Mouse (Mus musculus) cerebellum, adult 11 months (tissue): ENCODE measurements around the gene Sgta.
A peak's percentile ranks its signal among the peaks of the same experiment; 100 is the strongest.
"Not testable (repeated sequence)": the region's sequence is repeated elsewhere in the genome, so short reads cannot be mapped to it uniquely, and the experiment has no call there.

Experiments used
- DNase-seq: peaks from one replicate; pipeline ENCODE4 v3.0.0; 2022

The Sgta gene

DNA sequence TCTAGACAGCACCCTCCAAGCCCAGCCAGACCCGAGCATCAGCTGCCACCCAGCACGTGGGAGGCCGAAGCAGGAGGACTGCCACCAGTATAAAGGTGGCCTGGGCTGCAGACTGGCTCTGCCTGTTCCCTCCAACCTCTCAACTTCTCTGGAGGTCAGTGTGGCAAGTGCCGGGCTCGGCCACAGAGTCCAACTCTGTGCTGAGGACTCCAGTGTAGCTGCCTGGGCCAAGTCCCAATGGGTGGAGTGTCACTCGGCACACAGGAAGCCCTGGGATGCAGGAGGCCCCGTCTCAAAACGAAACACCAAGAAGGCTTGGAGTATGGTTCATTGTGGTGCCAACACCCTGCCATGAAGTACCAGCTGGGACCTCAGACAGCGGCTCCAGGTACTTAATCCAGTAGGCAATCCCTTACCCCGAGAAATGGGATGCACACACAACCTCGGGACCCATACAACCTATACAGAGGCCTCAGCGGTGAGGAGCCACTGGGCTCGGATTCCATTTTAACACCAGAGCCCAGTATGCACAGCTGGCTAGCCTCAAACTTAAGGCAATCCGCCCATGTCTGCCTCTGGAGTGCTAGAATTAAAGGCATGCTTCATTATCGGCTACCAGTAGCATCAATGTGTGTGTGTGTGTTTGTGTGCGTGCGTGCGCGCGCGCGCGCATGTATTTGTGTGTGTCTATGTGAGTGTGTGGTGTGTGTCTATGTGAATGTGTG, 2.4 kb downstream of the Sgta start:
- DNase-seq, result no peak

DNA sequence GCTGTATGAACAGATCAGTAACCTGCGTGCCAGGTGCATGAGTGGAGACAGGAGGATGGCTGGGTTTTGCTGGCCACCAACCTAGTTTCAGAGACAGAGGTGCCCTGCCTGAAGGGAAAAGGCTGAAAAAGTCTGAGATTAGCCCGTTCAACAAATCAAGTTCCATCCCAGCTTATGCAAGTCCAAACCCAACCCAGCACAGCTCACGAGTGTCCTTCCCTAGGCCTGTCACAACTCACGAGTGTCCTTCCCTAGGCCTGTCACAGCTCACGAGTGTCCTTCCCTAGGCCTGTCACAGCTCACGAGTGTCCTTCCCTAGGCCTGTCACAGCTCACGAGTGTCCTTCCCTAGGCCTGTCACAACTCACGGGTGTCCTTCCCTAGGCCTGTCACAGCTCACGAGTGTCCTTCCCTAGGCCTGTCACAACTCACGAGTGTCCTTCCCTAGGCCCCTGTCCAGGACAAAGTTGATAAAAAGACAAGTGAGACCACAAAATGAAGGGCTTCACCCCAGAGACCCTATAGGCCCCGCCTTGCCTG, 4.1 kb downstream of the Sgta start:
- DNase-seq, result not testable (repeated sequence)

- no peak for DNase-seq
These were observed 4.8 kb downstream of the Sgta start for GRCm38 (mm10) chr10:81055169-81055568.

- no peak for DNase-seq
These were observed 7.4 kb downstream of the Sgta start for GRCm38 (mm10) chr10:81052577-81052976.

DNA sequence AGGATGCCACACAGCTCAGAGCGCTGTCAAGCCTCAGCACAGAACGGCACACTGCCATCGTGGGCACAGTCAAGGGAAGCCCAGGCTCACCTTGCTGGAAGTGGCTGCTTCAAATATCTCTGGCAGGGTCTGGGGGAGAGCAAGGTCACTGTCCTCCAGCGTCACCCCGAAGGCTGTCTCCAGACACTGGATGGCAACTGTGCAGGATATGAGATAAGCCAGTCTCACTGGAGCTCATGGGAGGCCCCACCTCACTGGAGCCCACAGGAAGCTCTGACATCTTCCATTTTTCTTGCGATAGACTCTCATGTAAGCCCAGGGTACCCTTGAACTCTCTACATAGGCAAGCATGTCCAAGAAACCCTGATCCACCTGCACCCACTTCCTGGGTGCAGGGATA, 8.8 kb downstream of the Sgta start:
- no peak for DNase-seq

DNA sequence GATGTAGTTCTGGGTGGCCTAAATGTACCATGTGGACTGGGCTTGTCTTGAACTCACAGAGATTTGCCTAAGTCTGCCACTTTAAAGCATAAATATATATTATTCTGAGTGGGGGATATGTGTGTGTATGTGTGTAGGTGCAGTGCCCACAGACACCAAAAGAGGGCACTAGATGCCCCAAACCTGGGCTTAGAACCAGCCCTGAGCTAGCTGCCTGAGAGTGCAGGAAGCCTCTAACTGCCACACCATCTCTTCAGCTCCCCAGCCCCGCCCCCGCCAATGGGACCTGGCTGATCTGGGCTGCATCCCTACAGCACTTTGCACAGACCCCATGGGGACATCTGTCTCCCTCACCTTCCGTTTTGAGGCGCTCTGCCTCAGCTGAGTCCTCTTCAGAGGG, 9.3 kb downstream of the Sgta start:
- DNase-seq, result no peak

- DNase-seq, result not testable (repeated sequence)
These were observed 14.7 kb downstream of the Sgta start for GRCm38 (mm10) chr10:81045246-81045645.

DNA sequence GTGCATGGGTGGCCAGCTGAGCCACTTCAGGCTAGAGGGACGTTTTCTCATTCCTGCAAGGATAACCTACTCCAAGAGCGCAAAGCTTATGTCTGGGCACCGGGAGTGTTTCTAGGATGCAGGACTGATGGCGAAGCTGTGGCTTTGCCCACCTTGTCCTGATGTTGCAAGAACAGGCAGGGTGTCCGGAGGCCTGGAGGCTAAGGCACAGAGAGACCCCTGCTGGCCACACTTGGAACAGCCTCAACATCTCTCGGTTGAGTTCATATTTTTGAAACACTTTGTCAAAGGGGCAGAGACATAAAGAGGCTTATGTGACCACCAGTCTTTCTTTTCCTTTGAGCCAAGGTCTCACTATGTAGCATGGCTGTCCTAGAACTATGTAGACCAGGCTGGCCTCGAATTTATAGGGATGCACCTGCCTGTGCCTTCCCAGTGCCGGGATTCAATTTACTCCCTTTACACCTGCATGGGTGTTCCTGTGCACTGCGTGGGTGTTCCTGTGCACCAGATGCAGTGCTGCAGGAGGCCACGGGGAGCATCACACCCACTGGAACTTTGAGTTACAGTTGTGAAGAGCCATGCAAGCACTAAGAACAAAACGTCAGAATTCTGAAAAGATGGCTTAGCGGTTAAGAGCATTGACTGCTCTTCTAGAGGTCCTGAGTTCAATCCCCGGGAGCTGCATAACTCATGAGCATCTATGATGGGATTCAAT, 18.4 kb downstream of the Sgta start:
- DNase-seq, result peak; percentile 72

DNA sequence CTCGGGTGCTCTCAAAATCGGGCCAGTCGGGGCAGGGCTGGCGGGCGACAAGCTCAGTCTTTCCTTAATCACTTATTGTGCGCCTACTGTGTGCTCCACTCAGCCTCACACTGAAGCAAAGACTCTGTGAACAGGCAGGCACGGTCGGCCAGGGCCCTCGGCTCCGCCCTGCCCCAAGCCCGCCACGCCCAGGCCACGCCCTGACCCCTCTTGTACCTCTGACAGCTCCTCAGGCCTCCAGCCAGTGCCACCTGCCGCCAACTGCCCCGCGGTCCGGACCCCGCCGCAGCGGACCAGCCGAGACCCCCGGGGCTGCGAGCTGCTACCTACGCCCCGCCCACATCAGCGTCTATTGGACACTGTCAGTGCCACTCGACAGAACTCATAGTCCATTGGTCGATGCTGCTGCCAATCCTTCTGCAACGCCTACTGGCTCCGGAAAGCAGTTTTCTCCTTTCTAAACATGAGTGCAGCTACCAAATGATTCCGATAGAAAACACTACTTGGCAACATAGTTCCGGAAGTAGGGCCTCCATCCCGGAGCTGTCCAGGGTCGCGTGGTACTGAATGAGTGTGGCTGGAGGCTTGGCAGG, 22.9 kb downstream of the Sgta start, which contains the start of gene Slc39a3:
Slc39a3 (minus strand) TSS at position 439 of the 593 bp plus-strand sequence.
- DNase-seq, result peak; percentile 99

GRCm38 (mm10) chr10:81036251-81036650, 23.7 kb downstream of the Sgta start:
- DNase-seq, result no peak

DNA sequence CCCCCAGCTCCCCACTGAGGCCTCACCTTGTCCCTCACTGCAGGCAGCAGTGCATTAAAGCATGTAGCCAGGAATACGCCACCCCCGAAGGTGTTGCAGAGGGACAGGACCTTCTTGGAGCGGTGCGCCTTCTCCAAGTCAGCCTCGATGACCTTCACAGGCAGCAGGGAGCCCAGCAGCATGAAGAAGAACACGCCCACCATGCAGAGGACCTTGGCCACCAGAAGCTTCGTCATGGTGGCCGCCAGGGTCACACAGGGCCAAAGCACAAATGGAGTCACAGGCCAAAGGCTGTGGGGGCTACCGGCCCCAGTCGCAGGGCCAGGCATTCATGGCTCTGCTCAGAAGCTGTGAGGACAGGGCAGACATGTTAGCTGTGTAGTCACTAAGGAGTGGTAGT, 26.4 kb downstream of the Sgta start:
- DNase-seq, result no peak

DNA sequence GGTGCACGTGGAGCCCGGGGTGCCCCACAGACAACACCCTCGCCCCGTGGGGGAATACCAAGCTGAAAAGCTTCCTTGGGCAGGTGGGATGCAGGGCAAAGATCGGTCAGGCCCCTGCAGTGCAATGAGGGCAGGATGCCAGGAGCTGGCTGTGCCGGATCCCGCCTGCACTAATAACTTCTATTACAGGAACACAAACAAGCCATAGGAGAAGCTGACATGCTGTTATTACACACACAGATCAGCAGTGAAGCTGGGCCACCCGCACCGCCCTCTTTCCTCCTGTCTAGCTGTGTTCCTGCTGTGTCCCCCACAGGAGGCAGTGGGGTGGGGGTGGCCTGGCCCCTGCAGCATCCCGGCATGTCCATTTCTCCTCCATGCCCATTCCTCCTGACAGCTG, 30.9 kb downstream of the Sgta start:
- no peak for DNase-seq

- no peak for DNase-seq
These were observed 31.8 kb downstream of the Sgta start for GRCm38 (mm10) chr10:81028219-81028618.

DNA sequence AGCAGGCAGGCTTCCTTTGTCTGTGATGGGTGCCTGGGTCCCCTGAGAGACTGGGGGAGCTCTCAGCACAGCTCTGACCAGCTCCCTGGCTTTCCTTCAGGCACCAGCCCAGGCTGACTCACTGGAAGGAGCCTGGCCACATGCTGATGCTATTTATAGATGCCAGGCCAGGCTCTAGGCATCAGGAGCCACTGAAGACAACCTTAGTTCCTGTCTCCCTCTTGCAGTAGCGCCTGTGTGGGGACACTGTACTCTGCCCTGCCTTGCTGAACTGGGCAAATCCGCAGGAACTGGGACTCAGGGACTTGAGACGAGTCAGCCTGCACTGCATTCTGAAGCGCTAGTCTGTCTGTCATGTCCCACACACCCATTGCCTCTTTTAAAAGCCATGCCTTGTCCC, 32.6 kb downstream of the Sgta start:
- peak; percentile 79 for DNase-seq

DNA sequence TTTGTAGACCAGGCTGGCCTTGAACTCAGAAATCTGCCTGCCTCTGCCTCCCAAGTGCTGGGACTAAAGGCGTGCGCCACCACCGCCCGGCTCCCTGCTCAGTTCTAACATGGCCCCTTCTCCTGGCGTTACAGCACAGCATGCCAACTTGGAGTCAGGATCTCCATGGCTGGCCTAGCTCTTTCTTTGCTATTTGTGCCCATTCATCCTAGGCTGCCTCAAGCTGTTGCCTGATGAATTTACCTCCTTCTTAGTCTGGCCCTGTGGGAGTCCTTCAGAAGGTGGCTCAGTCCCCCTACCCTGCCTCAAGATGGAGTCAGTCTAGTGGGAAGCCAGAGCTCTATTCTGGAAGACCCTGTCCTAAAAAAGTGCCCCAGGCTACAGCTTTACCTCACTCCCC, 33.1 kb downstream of the Sgta start:
- DNase-seq, result peak; percentile 34

DNA sequence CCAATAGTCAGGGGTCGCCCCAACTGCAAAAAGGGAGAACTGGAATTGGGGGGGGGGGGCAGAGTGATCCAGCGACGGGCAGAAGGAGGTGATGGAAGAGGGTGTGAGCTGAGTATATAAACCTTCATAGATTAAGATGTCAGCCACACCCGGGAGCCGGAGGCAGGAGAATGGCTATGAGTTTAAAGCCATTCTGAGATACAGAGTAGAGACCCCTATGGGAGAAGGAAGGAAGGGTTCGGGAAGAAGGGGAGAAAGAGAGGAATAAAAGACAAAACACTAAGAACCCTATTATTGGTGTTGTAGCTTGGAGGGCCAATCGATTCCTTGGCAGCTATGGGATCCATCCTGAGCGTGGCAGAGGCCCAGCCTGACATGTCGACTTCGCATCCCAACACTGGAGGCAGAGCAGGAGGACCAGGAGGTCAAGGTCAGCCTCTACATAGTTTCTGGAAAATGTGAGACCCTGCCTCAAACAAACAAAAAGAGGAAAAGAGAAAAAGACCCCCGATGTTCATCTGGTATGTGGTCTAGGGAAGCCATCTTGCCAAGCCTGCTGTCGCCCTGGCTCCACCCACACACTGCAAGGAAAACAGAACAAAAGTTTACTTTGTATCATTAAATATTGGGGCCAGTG, 34.2 kb downstream of the Sgta start, which contains the start of gene Diras1:
Diras1 (minus strand) TSS at position 24 of the 637 bp plus-strand sequence.
- no peak for DNase-seq

DNA sequence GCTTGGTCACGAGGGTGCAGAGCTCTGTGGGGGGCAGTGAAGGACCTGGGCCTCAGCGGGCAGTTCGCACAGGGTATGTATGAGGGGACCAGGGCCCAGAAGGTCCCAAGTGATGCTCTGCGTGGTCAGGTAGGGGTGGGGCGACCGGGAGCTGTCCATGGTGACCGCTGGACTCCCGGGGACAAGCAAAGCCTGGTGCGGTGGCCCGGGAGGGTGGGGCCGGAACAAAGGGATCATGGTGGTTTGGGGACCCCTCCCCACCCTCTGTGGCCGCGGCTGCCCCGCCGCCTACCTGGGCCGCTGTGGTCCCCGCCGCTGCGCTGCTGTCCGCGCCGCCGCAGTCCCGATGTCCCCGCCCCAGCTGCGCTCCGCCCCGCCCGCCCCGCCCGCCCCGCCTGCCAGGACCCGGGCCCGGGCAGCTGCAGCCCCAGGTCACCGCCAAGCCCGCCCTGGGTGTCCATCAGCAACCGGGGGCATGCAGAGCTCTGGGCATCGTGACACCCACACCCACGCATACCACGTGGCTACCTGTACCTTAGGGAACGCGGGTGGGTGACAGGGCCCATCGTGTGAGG, 34.8 kb downstream of the Sgta start:
- peak; percentile 51 for DNase-seq

- peak; percentile 37 for DNase-seq
These were observed 35.5 kb downstream of the Sgta start for GRCm38 (mm10) chr10:81024346-81024937.

DNA sequence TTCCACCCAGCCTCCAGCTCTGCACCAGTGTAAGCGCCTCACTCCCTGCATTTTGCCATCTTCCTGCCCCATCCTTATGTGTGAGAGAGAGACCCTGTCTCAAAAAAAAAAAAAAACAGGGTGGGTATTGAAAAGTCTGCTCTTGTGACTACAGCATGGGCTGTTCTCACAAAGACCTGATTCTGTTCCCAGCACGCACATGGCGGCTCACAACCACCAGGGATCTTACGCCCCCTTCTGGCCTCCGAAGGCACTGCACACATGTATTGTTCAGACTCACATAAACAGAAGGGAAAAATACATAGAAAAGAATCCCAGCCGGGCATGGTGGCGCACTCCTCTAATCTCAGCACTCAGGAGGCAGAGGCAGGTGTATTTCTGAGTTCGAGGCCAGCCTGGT, 37.2 kb downstream of the Sgta start:
- DNase-seq, result no peak

DNA sequence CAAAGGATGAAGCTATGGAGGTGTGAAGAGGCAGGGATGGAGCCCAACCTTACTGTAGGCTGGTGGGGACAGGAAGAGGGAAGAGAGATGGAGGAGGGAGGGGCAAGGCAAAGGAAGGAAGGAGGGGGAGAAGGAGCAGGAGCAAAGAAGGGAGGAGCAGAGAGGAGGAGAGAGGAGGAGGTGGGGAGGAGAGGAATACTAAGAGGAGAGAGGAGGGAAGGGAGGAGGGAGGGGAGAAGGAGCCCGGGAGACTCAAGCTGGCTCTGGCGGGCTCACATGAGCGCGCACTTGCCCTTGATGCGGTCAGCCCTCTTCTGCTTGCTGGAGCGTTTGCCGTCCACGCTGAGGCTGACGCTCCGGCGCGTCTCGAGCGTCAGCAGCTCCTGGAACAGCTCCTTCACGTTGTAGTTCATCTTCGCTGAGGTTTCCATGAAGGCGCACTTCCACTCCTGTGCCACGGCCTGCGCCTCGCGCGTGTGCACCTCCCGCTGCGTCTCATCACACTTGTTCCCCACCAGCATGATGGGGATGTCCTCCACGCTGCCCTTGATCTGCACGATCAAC, 38.4 kb downstream of the Sgta start:
- DNase-seq, result no peak

DNA sequence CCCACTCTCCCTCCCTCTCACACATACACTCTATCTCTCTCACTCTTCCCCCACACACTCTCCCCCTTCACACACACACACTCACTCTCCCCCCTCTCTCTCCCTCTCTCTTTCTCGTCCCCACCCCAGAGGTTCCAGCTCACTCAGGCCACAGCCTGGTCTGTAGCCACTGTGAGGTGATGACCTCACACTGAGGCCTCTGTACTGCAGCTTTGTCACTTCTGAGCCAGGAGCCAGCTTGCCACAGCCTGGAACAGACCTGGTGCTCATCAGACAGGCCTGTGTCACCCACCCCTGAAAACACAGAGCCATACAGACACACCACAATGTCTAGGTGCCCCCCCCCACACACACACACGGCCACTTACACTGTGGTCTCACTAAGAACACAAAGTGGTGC, 39.8 kb downstream of the Sgta start:
- no peak for DNase-seq

DNA sequence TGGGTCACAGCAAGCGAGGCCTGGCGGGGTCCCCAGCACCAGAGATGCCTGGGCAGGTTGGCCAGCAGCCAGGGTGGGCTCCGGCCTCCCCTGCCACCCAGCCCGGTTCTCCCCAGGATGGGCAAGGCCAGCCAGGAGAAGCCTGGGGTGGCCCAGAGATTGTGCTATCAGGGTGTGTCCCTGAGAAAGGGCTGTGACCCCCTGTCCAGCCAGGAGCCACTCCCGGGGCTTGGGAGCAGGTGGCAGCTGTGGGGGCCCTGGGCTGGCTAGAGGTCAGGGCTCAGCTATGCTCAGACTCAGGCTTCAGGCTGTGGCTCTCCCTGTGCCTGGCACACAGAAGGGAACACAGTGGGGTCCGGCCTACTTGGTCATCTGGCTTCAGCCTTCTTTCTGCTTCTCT, 40.3 kb downstream of the Sgta start:
- no peak for DNase-seq
